Mouse (Mus musculus) cortical plate, adult 2 months (tissue): ENCODE results near the gene Hibadh. TPM values are rescaled to one million over a fixed set of nuclear protein-coding genes. Genes with fewer than 3 reads are reported as not detected.

Experiments used
- H3K27ac ChIP-seq: fragments of 200-500 bp; 2 replicates; pipeline ENCODE4 v1.5.1; 2012; ENCODE audit warnings: low read length, control low read depth, inconsistent platforms; ENCODE audit not compliant: insufficient read depth
- H3K4me1 ChIP-seq: fragments of 200-500 bp; 2 replicates; pipeline ENCODE4 v1.6.1; 2011; ENCODE audit warnings: low read length; ENCODE audit not compliant: control insufficient read depth, insufficient read depth
- H3K4me3 ChIP-seq: fragments of 200-500 bp; 2 replicates; pipeline ENCODE4 v1.5.1; 2011; ENCODE audit warnings: mild to moderate bottlenecking, low read length, control low read depth; ENCODE audit not compliant: insufficient read depth
- CTCF ChIP-seq: fragments of 200-500 bp; IDR thresholded peaks from 2 replicates; pipeline ENCODE4 v1.5.1; 2011; ENCODE audit warnings: mild to moderate bottlenecking, control low read depth, low read length; ENCODE audit not compliant: insufficient read depth; ENCODE audit errors: extremely low read depth
- POLR2A ChIP-seq: fragments of 200-500 bp; IDR thresholded peaks from 2 replicates; pipeline ENCODE4 v1.6.1; 2011; ENCODE audit warnings: mild to moderate bottlenecking, low read length, control low read depth; ENCODE audit not compliant: insufficient read depth; ENCODE audit errors: extremely low read depth
- polyA plus RNA-seq: library from polyadenylated mRNA; depleted of rRNA; stranded (reverse); fragments of >200 nt; gene quantifications from 2 replicates; pipeline ENCODE4 v1.2.3, GENCODE M21; 2012

Gene Hibadh
- polyA plus RNA-seq, 1 experiment: 55.8 TPM

DNA sequence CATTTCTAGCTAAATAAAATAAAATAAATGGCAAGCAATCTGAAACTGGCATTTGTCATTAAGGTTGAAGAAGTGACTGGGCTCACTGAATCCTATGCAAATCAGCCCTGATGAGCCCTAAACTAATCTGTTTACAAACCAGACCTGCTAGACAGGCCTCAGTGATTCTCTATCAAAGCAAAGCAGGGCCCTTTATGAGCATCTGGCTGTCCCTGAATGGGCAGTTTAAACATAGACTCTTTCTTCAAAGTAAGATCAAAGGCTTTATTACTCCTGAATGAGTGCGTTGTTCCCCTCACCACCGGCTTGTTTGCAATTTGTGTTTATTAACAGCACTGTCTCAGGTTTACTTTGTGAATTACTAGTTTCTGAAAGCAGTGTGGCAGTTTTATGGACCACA is 100.3 kb downstream of the Hibadh start:
- TF ChIP-seq CTCF: no peak
- no peak for TF ChIP-seq POLR2A
- H3K27ac ChIP-seq: no peak overlapping the region
- H3K4me1 ChIP-seq: no peaks in the 10 kb centered on the region
- no peak overlapping the region for H3K4me3 ChIP-seq

GRCm38 (mm10) chr6:52535072-52535704 is 105.0 kb downstream of the Hibadh start:
- Histone ChIP-seq H3K4me1 (no peaks in the 10 kb centered on the region), H3K4me3 (no peak overlapping the region), H3K27ac (no peak overlapping the region)
- TF ChIP-seq POLR2A: no peak
- no peak for TF ChIP-seq CTCF

DNA sequence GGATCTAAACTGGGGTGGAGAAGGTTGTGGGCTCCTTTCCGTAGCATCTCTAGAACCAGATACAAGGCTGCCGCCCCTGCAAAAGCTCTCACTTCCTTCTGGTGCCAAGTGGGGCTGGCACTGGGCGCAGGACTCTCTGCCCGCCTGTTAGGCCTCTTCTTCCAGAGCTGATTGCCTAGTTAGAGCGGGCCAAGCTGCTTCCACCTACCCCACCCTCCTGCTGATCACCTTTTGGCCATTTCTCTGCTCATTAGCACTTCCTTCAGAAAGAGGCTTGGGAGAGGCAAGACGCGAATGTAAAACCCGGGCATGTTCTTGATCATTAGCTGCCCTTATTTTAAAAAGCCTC is 108.1 kb downstream of the Hibadh start:
- no peak overlapping the region for H3K4me3 ChIP-seq
- no peaks in the 10 kb centered on the region for H3K4me1 ChIP-seq
- H3K27ac ChIP-seq: no peak overlapping the region
- TF ChIP-seq POLR2A (no peak), CTCF (no peak)

- Histone ChIP-seq H3K4me3 (no peak overlapping the region), H3K27ac (no peak overlapping the region), H3K4me1 (no peaks in the 10 kb centered on the region)
- TF ChIP-seq POLR2A (no peak), CTCF (no peak)
Observed at GRCm38 (mm10) chr6:52531366-52532143, 108.6 kb downstream of the Hibadh start.

DNA sequence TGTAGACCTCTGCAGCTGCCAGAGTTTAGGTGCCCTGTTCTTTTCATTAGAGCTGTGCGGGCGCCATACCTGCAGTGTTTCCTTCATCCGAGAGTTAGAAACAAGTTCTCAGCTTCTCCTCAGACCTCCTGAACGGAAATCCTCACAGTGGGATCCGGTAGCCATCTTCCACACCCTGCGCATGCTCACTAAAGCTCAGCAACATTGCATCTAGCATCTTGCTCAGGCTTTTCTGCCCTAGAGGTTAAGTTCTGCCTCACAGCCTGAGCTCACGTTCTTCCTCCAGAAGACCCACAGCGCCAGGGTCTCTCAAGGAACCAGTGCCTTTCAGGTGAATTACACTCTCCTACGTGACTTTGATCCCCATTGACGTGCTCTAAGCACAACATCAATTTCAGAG is 109.3 kb downstream of the Hibadh start:
- H3K4me3 ChIP-seq: no peak overlapping the region
- no peaks in the 10 kb centered on the region for H3K4me1 ChIP-seq
- no peak overlapping the region for H3K27ac ChIP-seq
- TF ChIP-seq POLR2A (no peak), CTCF (no peak)

GRCm38 (mm10) chr6:52524226-52524625 is 116.0 kb downstream of the Hibadh start:
- Histone ChIP-seq H3K4me3 (no peak overlapping the region), H3K4me1 (no peaks in the 10 kb centered on the region), H3K27ac (no peak overlapping the region)
- no peak for TF ChIP-seq POLR2A

DNA sequence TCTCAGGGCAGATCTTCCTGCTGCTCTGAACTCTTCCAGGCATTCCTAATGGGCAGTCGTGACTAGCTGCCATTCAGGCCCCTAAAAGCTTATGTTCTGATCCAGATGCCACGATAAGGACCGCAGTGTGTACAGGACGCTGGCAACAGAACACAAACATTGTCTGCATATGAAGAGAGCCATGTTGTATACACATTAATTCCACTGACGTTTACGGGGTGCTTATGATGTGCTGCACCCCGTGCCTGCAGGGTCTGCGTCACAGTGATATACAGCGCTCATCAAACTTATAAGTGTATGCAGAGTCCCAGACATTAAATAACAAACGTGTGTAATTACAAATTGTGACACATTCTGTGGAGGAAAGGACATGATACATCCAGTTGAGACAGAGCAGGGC is 121.5 kb downstream of the Hibadh start:
- no peaks in the 10 kb centered on the region for H3K4me1 ChIP-seq
- TF ChIP-seq CTCF (no peak), POLR2A (no peak)
- H3K27ac ChIP-seq: no peak overlapping the region
- H3K4me3 ChIP-seq: no peak overlapping the region

DNA sequence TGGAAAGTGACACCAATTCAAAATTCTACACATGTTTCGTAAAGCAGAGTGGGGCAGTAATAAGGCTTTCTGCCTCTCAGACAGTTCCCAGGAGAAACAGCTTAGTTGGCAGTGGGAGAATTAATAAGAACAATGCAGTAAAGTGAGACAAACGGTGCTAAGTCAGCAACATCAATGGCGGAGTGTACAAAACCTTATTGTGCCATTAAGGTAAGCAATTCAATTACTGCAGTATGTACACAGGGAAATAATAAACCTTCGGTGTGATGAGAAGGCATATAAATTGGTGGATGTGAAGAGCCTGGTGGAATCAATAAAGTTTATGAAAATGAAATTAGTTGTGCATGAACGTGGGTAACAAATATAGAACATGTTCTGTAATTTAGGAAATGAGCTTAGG is 122.9 kb downstream of the Hibadh start:
- Histone ChIP-seq H3K4me1 (no peaks in the 10 kb centered on the region), H3K27ac (no peak overlapping the region), H3K4me3 (no peak overlapping the region)
- no peak for TF ChIP-seq CTCF
- TF ChIP-seq POLR2A: no peak

DNA sequence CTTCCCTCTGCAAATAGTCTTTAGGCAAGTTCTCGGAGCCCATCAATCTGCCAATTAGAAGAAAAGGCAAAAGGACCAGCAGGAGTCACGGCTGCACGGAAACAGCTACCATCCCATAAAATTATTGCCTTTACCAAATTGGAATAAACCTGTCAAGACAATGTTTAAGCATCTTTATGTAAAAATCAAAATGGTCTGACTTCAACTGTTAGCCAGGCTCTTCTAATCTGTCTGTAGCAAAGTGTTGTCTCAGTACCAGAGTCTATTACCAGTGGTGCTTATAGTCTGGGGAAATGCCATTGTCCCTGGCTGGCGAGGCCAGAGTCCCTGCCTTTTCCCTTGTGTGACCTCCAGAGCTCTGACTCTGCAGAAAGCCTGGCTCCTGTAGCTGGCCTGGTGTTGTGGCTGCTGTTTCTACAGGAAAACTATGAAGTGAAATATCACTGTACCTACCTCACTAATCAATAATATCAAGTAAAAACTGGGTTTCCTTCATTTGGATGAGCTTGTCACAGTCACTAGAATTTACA is 126.2 kb downstream of the Hibadh start:
- Histone ChIP-seq H3K4me1 (no peaks in the 10 kb centered on the region), H3K4me3 (no peak overlapping the region), H3K27ac (no peak overlapping the region)
- TF ChIP-seq POLR2A: no peak
- no peak for TF ChIP-seq CTCF

GRCm38 (mm10) chr6:52508789-52509188 is 131.4 kb downstream of the Hibadh start:
- TF ChIP-seq CTCF (no peak), POLR2A (no peak)
- 0 out of 2 replicates have a peak, but pooled peaks cover 1% of the 10 kb centered on the region for H3K4me1 ChIP-seq
- no peak overlapping the region for H3K4me3 ChIP-seq
- no peak overlapping the region for H3K27ac ChIP-seq
